Mouse (Mus musculus): ENCODE data around the gene Rnf224.

DNA sequence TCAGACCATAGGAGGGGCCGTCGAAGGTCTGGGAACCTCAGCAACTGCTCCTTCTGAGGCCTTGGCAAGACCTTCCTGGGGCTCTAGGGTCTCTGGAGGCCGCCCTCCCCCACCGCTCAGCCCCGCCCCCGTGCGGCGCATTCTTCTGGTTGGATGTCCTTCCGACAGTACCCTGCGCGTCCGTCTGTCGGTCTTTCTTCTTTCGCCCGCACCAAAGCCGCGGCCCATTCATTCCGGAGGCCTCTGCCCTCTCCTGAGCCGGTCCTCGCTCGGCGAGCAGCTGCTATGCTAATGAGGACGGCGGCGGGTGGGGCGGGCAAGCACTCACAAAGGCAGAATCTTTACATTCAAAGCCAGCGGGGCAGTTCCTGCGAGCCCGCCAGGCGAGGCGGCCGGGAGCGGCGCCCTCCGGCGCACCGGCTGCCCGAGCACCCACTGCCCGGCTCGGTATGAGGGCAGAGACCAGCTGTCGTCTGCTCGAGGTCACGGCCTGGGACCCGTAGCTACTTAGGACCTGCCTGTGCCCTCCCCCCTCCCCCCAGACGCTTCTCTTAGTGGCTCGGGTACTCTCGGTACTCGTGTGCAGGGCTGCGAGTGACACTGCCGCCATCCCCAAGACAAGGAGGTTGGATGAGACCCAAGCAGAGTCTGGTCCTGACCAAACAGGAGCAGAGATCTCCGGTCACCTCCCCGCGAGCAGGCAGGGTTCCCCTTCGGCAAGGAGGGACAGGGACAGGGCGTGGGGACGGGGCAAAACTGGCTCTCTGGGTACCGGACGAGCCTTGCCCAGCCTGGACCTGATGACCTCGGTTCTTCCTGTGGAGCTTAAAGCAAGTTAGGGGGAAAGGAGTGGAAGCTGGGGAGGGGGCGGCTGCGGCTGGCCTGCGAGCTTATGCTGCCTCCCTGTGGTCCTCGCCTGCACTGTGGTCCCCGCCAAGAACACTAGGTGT lies 50.7 kb downstream of the Rnf224 start:
- TF ChIP-seq CTCF (IDR thresholded peaks at IDR 0.05; ENCODE audit: insufficient read depth, low read depth, low read length) (no peak), POLR2A (IDR thresholded peaks at IDR 0.05; ENCODE audit: insufficient read depth, low read depth, low read length) (no peak)

Measured in olfactory bulb, adult 2 months (tissue).